Mouse (Mus musculus) gastrocnemius, adult 18-20 months (tissue): ENCODE data around the gene Tekt3. TPM values are rescaled to one million over a fixed set of nuclear protein-coding genes. Genes with fewer than 3 reads are reported as not detected.

ENCODE experiments used
- DNase-seq: peaks from one replicate; pipeline ENCODE4 v3.0.0; 2021; ENCODE audit warnings: low spot score
- total RNA-seq, 2 experiments: library from RNA; stranded (reverse); gene quantifications; 2 replicates each; pipeline ENCODE4 v1.2.3; 2021

Tekt3 gene
- total RNA-seq, 2 experiments from 2014 or later = not detected

GRCm38 (mm10) chr11:63122776-63123350 lies 61.4 kb downstream of the Tekt3 start:
- no peak for DNase-seq

DNA sequence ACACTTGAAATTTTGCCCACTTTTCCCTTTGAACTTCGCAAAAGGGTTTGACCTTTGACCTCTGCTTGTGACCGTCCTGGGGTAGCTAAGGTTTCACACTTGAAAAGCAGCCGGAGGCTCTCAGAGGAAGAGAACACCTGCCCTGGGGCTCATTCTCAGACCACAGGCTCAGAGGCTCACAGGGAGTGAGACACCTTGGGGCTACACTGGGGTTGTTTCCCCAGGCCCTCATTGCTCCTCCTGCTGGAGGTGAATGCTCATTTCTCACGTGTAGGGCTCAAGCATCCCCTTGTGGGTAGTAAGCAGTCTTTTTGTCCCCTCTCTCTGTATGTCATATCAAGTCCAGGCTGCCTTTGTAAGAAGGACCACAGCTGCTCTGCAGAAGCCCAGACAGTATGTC lies 62.9 kb downstream of the Tekt3 start:
- no peak for DNase-seq

DNA sequence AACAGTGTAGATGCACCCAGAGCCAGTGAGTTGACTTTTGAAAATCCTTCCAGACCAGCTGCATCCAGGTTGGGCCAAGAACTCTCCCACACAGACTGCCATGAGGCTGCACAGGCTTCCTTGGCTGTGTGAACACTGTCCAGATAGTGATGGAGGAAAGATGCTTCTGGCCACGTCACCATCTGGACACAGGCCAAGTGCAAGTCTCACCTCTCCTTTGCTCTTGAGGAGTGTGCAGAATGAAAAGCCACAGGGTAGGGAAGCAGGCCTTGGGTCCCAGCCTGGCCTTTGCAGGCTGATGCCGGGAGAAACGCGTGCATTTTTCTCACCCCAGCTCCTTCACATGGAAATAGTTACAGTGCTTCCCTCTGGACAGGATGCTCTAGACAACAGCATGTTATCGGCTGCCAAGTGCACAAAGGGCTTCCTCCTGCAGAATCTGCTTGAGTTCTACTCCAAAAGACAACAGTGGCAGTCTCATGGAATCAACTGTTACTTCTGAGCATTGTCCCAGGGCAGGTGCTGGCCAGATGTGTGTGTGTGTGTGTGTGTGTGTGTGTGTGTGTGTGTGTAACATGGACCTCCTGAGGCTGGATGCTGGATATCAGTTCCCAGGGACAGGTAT lies 64.5 kb downstream of the Tekt3 start:
- peak; percentile 55 for DNase-seq

DNA sequence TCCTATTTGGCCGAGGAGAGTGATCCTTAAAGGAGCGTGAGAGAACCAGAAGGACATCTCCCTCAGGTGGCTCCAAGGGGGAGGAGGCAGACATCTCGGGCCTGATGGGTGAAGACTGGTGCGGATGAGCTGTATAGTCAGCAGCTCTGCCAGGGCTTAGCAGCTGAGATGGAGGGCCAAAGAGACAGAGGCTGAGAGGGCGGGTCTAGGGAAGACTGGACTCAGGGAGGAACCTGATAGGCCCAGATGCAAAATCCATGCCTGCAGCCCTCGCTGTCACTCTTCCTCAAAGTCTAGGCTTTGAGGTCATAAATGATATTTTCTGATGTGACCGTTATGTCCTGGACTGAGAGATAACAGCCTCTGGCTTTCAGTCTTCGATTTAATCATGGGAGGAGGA lies 65.5 kb downstream of the Tekt3 start:
- DNase-seq = no peak

DNA sequence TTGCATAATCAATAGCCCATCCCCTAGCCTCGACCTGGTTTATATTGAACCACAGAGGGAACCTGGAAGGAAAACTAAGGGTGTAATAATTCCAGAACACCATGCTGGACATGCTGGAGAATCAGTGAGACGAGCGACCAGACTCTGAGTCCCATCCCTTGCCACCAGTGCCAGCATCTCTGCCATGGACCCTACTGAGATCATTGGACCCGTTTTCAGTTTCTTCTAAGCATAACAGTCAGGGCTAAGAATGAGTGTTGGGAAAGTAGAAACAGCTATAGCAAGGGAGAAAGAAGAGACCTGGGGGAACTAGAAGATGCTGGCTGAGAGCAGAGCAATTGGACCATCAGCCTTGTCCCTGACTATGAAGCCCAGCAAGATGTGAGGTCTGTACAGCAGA lies 66.1 kb downstream of the Tekt3 start:
- DNase-seq = no peak

GRCm38 (mm10) chr11:63128784-63129183 lies 67.3 kb downstream of the Tekt3 start, which contains the start of gene Pmp22:
Gene Pmp22 (plus strand): TSS chr11:63128982.
- peak; percentile 81 for DNase-seq

- DNase-seq = peak; percentile 63
These were observed 67.9 kb downstream of the Tekt3 start for GRCm38 (mm10) chr11:63129375-63129774.

DNA sequence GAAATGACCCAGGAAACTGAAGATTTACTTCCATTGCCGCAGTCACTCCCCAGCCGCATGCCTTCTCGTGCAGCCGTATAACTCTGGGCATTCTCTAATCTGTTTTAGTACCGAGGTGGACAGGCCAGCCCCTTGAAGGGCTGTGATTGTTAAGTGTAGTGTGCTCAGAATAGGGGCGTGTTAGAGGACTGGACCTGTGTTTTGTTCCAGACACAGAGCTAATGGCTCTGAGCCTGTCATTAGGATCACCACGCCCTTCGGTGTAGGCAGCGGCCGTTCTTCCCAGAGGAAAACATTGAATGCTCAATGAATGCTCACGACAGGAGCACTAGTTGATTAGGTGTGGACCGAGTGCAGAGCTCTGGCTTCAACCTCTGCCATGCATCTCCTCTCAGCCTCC lies 68.4 kb downstream of the Tekt3 start:
- no peak for DNase-seq

DNA sequence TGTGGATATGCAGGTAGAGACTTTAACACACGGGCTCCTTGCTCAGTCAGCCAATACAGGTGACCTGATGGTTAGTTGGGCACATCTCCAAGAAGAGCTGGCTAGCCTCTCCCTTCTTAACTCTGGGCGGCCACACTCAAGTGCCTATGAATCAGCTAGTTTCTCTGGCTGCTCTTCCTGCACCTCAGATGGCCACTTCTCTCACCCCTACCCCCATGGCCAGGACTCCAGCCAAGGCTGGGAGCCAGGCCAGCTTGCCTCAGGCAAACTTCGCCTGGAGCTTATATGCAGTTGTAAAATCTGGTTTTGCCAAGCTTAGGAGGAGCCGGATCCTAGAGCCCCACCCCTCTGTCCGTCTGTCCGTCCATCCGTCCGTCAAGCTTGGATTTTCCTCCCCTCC lies 69.0 kb downstream of the Tekt3 start:
- DNase-seq = peak; percentile 83

DNA sequence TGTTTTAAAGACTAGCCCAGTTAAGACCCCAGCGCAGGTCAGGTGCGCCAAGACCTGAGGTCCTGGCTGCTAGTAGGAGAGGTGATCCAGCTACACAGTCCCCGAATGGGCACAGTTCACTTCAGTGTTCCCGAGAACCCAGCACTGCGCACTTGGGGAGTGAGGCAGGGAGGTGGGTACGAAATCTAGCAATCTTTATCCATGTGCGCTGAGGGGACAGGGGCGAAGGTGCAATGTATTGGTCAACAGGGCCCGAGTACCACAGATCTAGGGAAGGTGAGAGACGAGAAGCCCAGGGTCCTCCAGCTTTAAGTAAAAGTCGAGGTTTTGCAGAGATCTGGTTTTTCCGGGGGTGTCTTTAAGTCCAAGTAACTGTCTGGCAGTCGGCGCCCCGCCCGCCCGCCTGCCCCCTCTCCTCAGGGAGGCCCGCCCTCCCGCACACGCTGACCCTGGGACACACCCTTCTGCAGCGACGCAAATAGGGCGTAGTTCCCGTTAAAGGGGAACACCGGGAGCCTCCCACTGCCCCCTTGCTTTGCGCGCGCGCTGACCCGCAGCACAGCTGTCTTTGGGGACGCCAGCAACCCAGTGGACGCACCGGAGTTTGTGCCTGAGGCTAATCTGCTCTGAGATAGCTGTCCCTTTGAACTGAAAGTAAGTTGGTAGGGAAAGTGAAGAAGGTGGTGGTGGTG lies 69.7 kb downstream of the Tekt3 start:
- peak; percentile 83 for DNase-seq

- DNase-seq = no peak
These were observed 70.2 kb downstream of the Tekt3 start for GRCm38 (mm10) chr11:63131693-63132040.

- no peak for DNase-seq
These were observed 70.7 kb downstream of the Tekt3 start for GRCm38 (mm10) chr11:63132151-63132500.

DNA sequence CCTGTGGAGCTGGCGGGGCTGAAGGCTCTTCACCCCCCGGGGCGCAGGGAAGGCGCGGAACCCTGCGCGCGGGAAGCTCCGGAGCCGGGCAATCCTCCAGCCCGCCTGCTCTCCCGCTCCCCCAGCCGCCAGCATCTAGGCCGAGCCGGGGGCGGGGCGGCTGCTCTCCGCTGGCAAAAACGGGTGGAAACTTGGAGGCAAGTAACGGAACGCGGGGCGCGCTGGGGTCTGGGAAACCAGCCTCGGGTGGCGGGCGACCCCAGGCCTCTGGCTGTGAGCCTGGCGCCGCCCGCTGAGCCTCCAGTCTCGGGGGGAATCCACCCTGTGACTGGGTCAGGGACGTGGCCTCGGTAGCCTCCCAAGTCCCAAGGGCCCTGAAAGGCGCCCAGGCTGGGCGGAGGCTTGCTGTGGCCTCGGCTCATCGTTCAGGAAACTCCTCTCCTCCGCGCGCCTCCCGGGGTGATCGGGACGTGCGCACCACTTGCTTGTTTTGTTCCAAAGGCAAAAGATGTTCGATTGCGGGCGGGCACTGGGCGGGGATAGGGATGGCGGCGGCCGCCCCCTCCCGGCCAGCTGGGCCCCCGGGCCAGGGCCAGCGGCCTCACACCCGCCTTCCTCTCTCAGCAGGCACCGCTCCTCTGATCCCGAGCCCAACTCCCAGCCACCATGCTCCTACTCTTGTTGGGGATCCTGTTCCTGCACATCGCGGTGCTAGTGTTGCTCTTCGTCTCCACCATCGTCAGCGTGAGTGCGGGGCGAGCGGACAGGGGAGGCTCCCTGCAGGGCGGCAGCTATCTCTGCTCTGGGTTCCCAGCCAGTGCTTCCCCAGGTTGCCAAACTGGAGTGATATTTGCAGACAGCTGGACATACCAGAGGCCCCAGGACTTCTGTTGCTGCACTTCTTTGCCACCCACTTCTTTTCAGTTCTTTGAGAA lies 71.3 kb downstream of the Tekt3 start:
- DNase-seq = peak; percentile 83

- no peak for DNase-seq
These were observed 72.6 kb downstream of the Tekt3 start for GRCm38 (mm10) chr11:63134021-63134420.

- DNase-seq = no peak
These were observed 73.5 kb downstream of the Tekt3 start for GRCm38 (mm10) chr11:63134742-63135482.

DNA sequence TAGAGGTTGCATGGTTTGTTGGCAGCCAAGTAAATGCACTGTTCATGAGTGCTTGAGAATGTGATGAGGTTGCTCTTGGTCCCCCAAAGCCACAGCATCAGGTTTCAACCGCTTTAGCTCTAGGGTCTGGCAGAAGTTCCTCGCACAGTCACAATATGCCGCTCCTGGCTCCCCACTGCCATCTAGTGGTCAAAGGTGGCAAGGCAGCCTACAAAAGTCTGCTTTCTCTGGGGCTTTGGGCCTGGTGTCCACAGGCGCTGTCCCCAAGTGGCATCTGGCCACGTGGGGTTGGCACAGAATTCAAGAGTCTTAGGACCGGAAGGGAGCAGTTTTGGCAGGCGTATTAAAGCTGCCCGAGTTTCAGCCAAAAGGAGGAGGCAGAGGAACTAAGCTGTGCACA lies 74.2 kb downstream of the Tekt3 start:
- peak; percentile 97 for DNase-seq

GRCm38 (mm10) chr11:63136205-63136604 lies 74.8 kb downstream of the Tekt3 start:
- DNase-seq = peak; percentile 72

- DNase-seq = no peak
These were observed 75.5 kb downstream of the Tekt3 start for GRCm38 (mm10) chr11:63136836-63137416.

DNA sequence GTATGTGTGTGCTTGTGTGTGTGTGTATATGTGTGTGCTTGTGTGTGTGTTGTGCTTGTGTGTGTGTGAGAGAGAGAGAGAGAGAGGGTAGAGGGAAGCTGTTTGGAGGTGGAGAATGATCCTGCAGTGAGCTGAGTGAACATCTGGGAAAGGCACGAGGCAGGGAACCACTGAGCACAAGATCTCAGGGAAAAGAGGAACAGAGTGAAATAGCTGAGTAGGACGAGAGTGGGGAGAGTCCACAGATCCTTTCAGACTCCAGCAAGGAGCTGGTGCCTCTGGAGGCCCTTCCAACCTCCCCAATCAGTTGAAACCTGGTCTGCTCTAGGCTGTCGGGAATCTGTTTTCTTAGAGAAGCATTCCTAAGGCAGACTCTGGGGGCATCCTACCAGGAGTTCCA lies 77.3 kb downstream of the Tekt3 start:
- no peak for DNase-seq

- no peak for DNase-seq
These were observed 80.9 kb downstream of the Tekt3 start for GRCm38 (mm10) chr11:63142311-63142710.

GRCm38 (mm10) chr11:63142816-63143215 lies 81.4 kb downstream of the Tekt3 start:
- no peak for DNase-seq
